Mouse (Mus musculus) liver, embryonic 13.5 days (tissue): Measurements from ENCODE around the gene Atp5l. TPM values are rescaled to one million over a fixed set of nuclear protein-coding genes. Genes with fewer than 3 reads are reported as not detected.

Experiments used
- ATAC-seq: fragments of 200-750 bp; cut with Nextera tagmentation; 2 replicates; pipeline ENCODE4 v1.8.0; 2017; ENCODE audit warnings: low read depth, mild to moderate bottlenecking, moderate number of reproducible peaks, moderate library complexity
- DNase-seq: peaks from one replicate; pipeline ENCODE4 v3.0.0; 2022
- H3K27ac ChIP-seq: fragments of 300-500 bp; sonication (generic); 2 replicates; pipeline ENCODE4 v1.5.1; 2015; ENCODE audit warnings: moderate library complexity, mild to moderate bottlenecking, inconsistent platforms
- H3K27me3 ChIP-seq: fragments of 300-500 bp; sonication (generic); 2 replicates; pipeline ENCODE4 v1.6.1; 2015; ENCODE audit warnings: mild to moderate bottlenecking, inconsistent platforms
- H3K36me3 ChIP-seq: fragments of 300-500 bp; sonication (generic); 2 replicates; pipeline ENCODE4 v1.6.1; 2015; ENCODE audit warnings: mild to moderate bottlenecking, inconsistent platforms
- H3K4me1 ChIP-seq: fragments of 300-500 bp; sonication (generic); replicated peaks from 2 replicates; pipeline ENCODE4 v1.6.1; 2015; ENCODE audit warnings: inconsistent platforms
- H3K4me2 ChIP-seq: fragments of 300-500 bp; sonication (generic); 2 replicates; pipeline ENCODE4 v1.6.1; 2015; ENCODE audit warnings: inconsistent platforms, mild to moderate bottlenecking, moderate library complexity
- H3K4me3 ChIP-seq: fragments of 300-500 bp; sonication (generic); replicated peaks from 2 replicates; pipeline ENCODE4 v1.5.1; 2015; ENCODE audit warnings: mild to moderate bottlenecking, inconsistent platforms
- H3K9ac ChIP-seq: fragments of 300-500 bp; sonication (generic); 2 replicates; pipeline ENCODE4 v1.6.1; 2015; ENCODE audit warnings: mild to moderate bottlenecking, inconsistent platforms
- H3K9me3 ChIP-seq: fragments of 300-500 bp; sonication (generic); replicated peaks from 2 replicates; pipeline ENCODE4 v1.6.1; 2016; ENCODE audit warnings: inconsistent platforms
- WGBS: fragments of 180-500 bp; shearing (Covaris S2); methylation state at CpG from one replicate; pipeline ENCODE4 v1.1.7; 2015; ENCODE audit not compliant: insufficient replicate concordance; 5-methylcytosine and 5-hydroxymethylcytosine counted together
- polyA plus RNA-seq: library from polyadenylated mRNA; unstranded; fragments of >200 nt; fragmentation: Nextera tagmentation; extraction: Ambion mirVana; gene quantifications from 2 replicates; pipeline ENCODE4 v1.2.1, GENCODE M21; 2015

Atp5l gene
- polyA plus RNA-seq, 1 experiment from 2014 or later: 569 TPM

GRCm38 (mm10) chr9:44878776-44879500, 41.6 kb downstream of the Atp5l start:
- peak overlapping the region; percentile 99 for H3K4me2 ChIP-seq
- H3K4me3 ChIP-seq: peak overlapping the region; percentile 97
- H3K9me3 ChIP-seq: no peaks in the 10 kb centered on the region
- H3K4me1 ChIP-seq: peaks cover 70% of the 10 kb centered on the region
- peaks cover 8% of the 10 kb centered on the region for H3K27me3 ChIP-seq
- peaks cover 13% of the 10 kb centered on the region for H3K36me3 ChIP-seq
- WGBS: 12% methylated on average over 9 of the region's 9 CpGs
- H3K27ac ChIP-seq: peak overlapping the region; percentile 88
- ATAC-seq: no peak
- DNase-seq: no peak
- H3K9ac ChIP-seq: peak overlapping the region; percentile 93

GRCm38 (mm10) chr9:44877686-44878085, 42.9 kb downstream of the Atp5l start:
- no peak for DNase-seq

DNA sequence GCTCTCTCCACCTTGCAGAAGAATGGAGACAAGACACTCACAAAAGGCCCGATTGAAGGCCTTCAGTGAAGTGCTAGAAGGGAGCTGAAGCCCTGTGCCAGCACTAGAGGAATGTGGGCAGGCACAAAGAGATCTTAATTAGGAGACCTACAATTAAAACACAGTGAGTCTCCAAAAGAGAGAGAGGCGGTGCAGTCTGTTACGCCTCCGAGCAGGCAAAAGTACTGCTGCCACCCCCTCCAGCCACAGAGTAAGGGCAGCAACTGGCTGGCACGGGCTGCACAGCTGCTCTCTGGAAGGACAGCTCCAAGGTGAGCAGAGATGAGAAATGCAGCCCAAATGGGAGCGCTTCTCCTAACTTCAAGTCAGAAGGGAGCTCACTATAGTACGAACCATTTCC, 45.1 kb downstream of the Atp5l start:
- H3K4me3 ChIP-seq: no peak overlapping the region
- DNase-seq (no peak), ATAC-seq (no peak)
- peaks cover 15% of the 10 kb centered on the region for H3K36me3 ChIP-seq
- no peaks in the 10 kb centered on the region for H3K9me3 ChIP-seq
- no peak overlapping the region for H3K4me2 ChIP-seq
- no peaks in the 10 kb centered on the region for H3K27me3 ChIP-seq
- WGBS: 82% methylated on average over 7 of the region's 7 CpGs
- no peak overlapping the region for H3K9ac ChIP-seq
- peaks cover 67% of the 10 kb centered on the region for H3K4me1 ChIP-seq
- no peak overlapping the region for H3K27ac ChIP-seq

More at GRCm38 (mm10) chr9:44877686-44878085, 42.9 kb downstream of the Atp5l start:
- H3K36me3 ChIP-seq: peaks cover 13% of the 10 kb centered on the region
- 0 out of 2 replicates have a peak, but pooled peaks cover 2% of the 10 kb centered on the region for H3K27me3 ChIP-seq
- no peaks in the 10 kb centered on the region for H3K9me3 ChIP-seq
- no peak overlapping the region for H3K27ac ChIP-seq
- no peak overlapping the region for H3K4me3 ChIP-seq
- ATAC-seq: no peak
- H3K4me1 ChIP-seq: peaks cover 68% of the 10 kb centered on the region
- 88% methylated on average over 7 of the region's 7 CpGs for WGBS
- H3K9ac ChIP-seq: no peak overlapping the region
- no peak overlapping the region for H3K4me2 ChIP-seq

GRCm38 (mm10) chr9:44874198-44874597, 46.3 kb downstream of the Atp5l start:
- H3K27me3 ChIP-seq: no peaks in the 10 kb centered on the region
- H3K27ac ChIP-seq: no peak overlapping the region
- peaks cover 16% of the 10 kb centered on the region for H3K36me3 ChIP-seq
- no peak for ATAC-seq
- peaks cover 67% of the 10 kb centered on the region for H3K4me1 ChIP-seq
- H3K4me3 ChIP-seq: no peak overlapping the region
- DNase-seq: no peak
- H3K9me3 ChIP-seq: no peaks in the 10 kb centered on the region
- H3K4me2 ChIP-seq: no peak overlapping the region
- H3K9ac ChIP-seq: no peak overlapping the region

GRCm38 (mm10) chr9:44873665-44874064, 46.9 kb downstream of the Atp5l start:
- DNase-seq (no peak), ATAC-seq (no peak)
- Histone ChIP-seq H3K27me3 (no peaks in the 10 kb centered on the region), H3K4me3 (no peak overlapping the region), H3K36me3 (peaks cover 16% of the 10 kb centered on the region), H3K9me3 (no peaks in the 10 kb centered on the region), H3K4me2 (no peak overlapping the region), H3K27ac (no peak overlapping the region), H3K9ac (no peak overlapping the region), H3K4me1 (peaks cover 65% of the 10 kb centered on the region)
- 66% methylated on average over 5 of the region's 5 CpGs for WGBS

- H3K4me2 ChIP-seq: no peak overlapping the region
- no peak overlapping the region for H3K4me3 ChIP-seq
- peaks cover 45% of the 10 kb centered on the region for H3K4me1 ChIP-seq
- ATAC-seq (no peak), DNase-seq (no peak)
- no peaks in the 10 kb centered on the region for H3K9me3 ChIP-seq
- no peak overlapping the region for H3K27ac ChIP-seq
- H3K9ac ChIP-seq: no peak overlapping the region
- H3K27me3 ChIP-seq: no peaks in the 10 kb centered on the region
- WGBS: 74% methylated on average over 13 of the region's 13 CpGs
- peaks cover 21% of the 10 kb centered on the region for H3K36me3 ChIP-seq
These were observed 52.0 kb downstream of the Atp5l start for GRCm38 (mm10) chr9:44868336-44869094.

GRCm38 (mm10) chr9:44867664-44868063, 52.9 kb downstream of the Atp5l start:
- H3K4me3 ChIP-seq: no peak overlapping the region

DNA sequence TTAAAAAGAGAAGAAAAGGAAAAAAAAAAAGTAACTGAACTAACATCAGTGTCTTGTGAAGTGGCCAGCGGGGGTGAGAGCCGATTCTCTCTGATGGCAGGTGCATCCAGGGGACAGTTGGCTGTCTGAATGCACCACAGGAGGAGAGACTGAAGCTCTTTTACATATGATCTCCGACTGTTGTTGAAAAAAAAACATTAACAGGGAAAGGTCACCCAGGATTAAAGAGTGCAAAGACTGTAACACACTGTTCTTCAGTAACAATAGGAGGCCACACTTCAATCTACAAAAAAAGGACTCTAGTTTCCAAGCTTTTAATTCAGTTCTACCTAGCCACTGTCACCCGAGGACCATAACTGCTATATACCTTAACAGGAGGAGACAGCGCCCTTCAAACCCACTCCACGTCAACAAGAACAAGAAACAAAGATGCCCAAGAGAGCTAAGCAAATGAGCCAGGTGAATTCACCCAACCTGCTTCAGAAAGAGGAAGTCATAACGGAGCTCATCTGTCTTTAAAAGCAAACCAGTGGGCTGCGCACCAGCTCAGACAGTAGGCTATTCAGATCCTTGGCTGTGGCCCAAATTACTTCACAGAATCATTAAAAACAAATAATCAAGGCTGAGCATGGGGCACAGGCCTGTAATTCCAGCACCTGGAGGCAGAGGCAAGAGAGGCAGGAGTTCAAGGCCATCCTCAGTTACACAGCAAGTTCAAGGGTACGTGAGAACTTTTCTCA, 53.9 kb downstream of the Atp5l start:
- no peak for DNase-seq
- H3K27me3 ChIP-seq: no peaks in the 10 kb centered on the region
- 67% methylated on average over 9 of the region's 9 CpGs for WGBS
- no peak overlapping the region for H3K4me2 ChIP-seq
- no peaks in the 10 kb centered on the region for H3K9me3 ChIP-seq
- H3K4me1 ChIP-seq: peaks cover 58% of the 10 kb centered on the region
- no peak overlapping the region for H3K27ac ChIP-seq
- H3K4me3 ChIP-seq: no peak overlapping the region
- ATAC-seq: no peak
- H3K9ac ChIP-seq: no peak overlapping the region
- peaks cover 30% of the 10 kb centered on the region for H3K36me3 ChIP-seq

More at GRCm38 (mm10) chr9:44867664-44868063, 52.9 kb downstream of the Atp5l start:
- Histone ChIP-seq H3K4me2 (no peak overlapping the region), H3K27me3 (no peaks in the 10 kb centered on the region), H3K36me3 (peaks cover 21% of the 10 kb centered on the region), H3K9ac (no peak overlapping the region), H3K27ac (no peak overlapping the region), H3K9me3 (no peaks in the 10 kb centered on the region), H3K4me1 (peaks cover 48% of the 10 kb centered on the region)
- DNase-seq: no peak
- no peak for ATAC-seq
- 48% methylated on average over 3 of the region's 3 CpGs for WGBS

Other genes starting within 250 kb of the Atp5l start
- not detected in 2 replicates for gene Treh, start 247.5 kb downstream of the Atp5l start, polyA plus RNA-seq
- 2.1 and 3.2 TPM in 2 replicates for gene Phldb1, start 185.5 kb downstream of the Atp5l start, polyA plus RNA-seq
- 87.3 and 113 TPM in 2 replicates for gene Arcn1, start 152.9 kb downstream of the Atp5l start, polyA plus RNA-seq
- gene Ift46, start 152.8 kb downstream of the Atp5l start, polyA plus RNA-seq: 21.7 and 22.4 TPM in 2 replicates
- 1.3 TPM in 2 replicates for gene Tmem25, start 121.4 kb downstream of the Atp5l start, polyA plus RNA-seq
- 31.8 and 33.9 TPM in 2 replicates for gene Ttc36, start 117.7 kb downstream of the Atp5l start, polyA plus RNA-seq
- 3.8 and 4.0 TPM in 2 replicates for gene Kmt2a, start 39.4 kb downstream of the Atp5l start, polyA plus RNA-seq
- 10.5 and 13.2 TPM in 2 replicates for gene Ube4a, start 44.9 kb upstream of the Atp5l start, polyA plus RNA-seq
- gene Cd3g, start 59.7 kb upstream of the Atp5l start, polyA plus RNA-seq: 0.18 and 0.27 TPM in 2 replicates
- gene Cd3d, start 61.0 kb upstream of the Atp5l start, polyA plus RNA-seq: not detected in 2 replicates
- not detected in 2 replicates for gene Cd3e, start 88.9 kb upstream of the Atp5l start, polyA plus RNA-seq
- gene Mpzl2, start 119.1 kb upstream of the Atp5l start, polyA plus RNA-seq: 3.6 and 6.1 TPM in 2 replicates
- gene Mpzl3, start 134.4 kb upstream of the Atp5l start, polyA plus RNA-seq: 0.83 TPM in 2 replicates
- 0.16 TPM in 2 replicates for gene Jaml, start 158.4 kb upstream of the Atp5l start, polyA plus RNA-seq
- gene Scn2b, start 197.0 kb upstream of the Atp5l start, polyA plus RNA-seq: 0.38 and 0.45 TPM in 2 replicates
- 0.09 TPM in 2 replicates for gene Scn4b, start 217.7 kb upstream of the Atp5l start, polyA plus RNA-seq